Mouse (Mus musculus) neural tube, postnatal 0 days (tissue): ENCODE data around the gene Zfp709. TPM values are rescaled to one million over a fixed set of nuclear protein-coding genes. Genes with fewer than 3 reads are reported as not detected.

ENCODE experiments used
- polyA plus RNA-seq: library from polyadenylated mRNA; unstranded; fragments of >200 nt; fragmentation: Nextera tagmentation; extraction: Ambion mirVana; gene quantifications from 2 replicates; pipeline ENCODE4 v1.2.1, GENCODE M21; 2015

The Zfp709 gene
- polyA plus RNA-seq, result 5.1 and 5.7 TPM in 2 replicates

GRCm38 (mm10) chr8:71881618-71882274 is at the start of gene Zfp709:
Zfp709 (plus strand) TSS chr8:71882019.

GRCm38 (mm10) chr8:71908309-71909261 is 26.8 kb downstream of the Zfp709 start, which contains the start of the genes Zfp882 and Zfp617:
Zfp882 (plus strand) TSS chr8:71908608.
Zfp617 (plus strand) TSS chr8:71908635.

Other genes with a start within 250 kb of the Zfp709 start
- gene Unc13a, start 210.3 kb upstream of the Zfp709 start, polyA plus RNA-seq, result 15.7 and 19.2 TPM in 2 replicates
- gene Jak3, start 205.7 kb upstream of the Zfp709 start, polyA plus RNA-seq, result 7.6 and 8.0 TPM in 2 replicates
- 1.5 and 2.0 TPM in 2 replicates for gene Insl3, start 192.8 kb upstream of the Zfp709 start, polyA plus RNA-seq
- gene B3gnt3, start 180.2 kb upstream of the Zfp709 start, polyA plus RNA-seq, result 0.47 and 0.90 TPM in 2 replicates
- 56.6 and 70.9 TPM in 2 replicates for gene Fcho1, start 156.3 kb upstream of the Zfp709 start, polyA plus RNA-seq
- 10.9 and 11.4 TPM in 2 replicates for gene Zfp882, start 26.6 kb downstream of the Zfp709 start, polyA plus RNA-seq
- gene Zfp617, start 26.6 kb downstream of the Zfp709 start, polyA plus RNA-seq, result 26.3 and 26.8 TPM in 2 replicates
- gene Zfp961, start 69.0 kb downstream of the Zfp709 start, polyA plus RNA-seq, result 12.7 and 13.6 TPM in 2 replicates
- 1.3 and 1.6 TPM in 2 replicates for gene Cyp4f18, start 127.6 kb downstream of the Zfp709 start, polyA plus RNA-seq
- not detected in 2 replicates for gene Olfr372, start 159.2 kb downstream of the Zfp709 start, polyA plus RNA-seq
- not detected in 2 replicates for gene Olfr373, start 201.2 kb downstream of the Zfp709 start, polyA plus RNA-seq
- not detected in 2 replicates for gene Olfr374, start 225.0 kb downstream of the Zfp709 start, polyA plus RNA-seq